Mouse (Mus musculus): Measurements from ENCODE around the gene Celf1. TPM values are rescaled to one million over a fixed set of nuclear protein-coding genes. Genes with fewer than 3 reads are reported as not detected.

Gene Celf1
- total and polyA plus RNA-seq, 3 experiments, result 46.2 to 212 (median 82.3) TPM

- TF ChIP-seq BHLHE40 (IDR thresholded peaks at IDR 0.05; ENCODE audit: borderline replicate concordance, low read depth, low read length), result no peak
- TF ChIP-seq NRF1 (IDR thresholded peaks at IDR 0.05; ENCODE audit: insufficient read depth, low read depth, low read length, poor library complexity, severe bottlenecking), result no peak
- TF ChIP-seq CTCF (IDR thresholded peaks at IDR 0.05 in 2 of 3, conservative IDR thresholded peaks at IDR 0.05 in 1 of 3; ENCODE audit: control insufficient read depth in 1 of 3, insufficient read depth in 1 of 3, low read depth in 2 of 3, low read length in 3 of 3, poor library complexity in 1 of 3, severe bottlenecking in 1 of 3), result 0 out of 6 replicates have a peak, but pooled peaks of 1 of the 3 experiments have one; percentile 1
- TF ChIP-seq CHD2 (IDR thresholded peaks at IDR 0.05; ENCODE audit: low read length), result no peak
Observed at GRCm38 (mm10) chr2:90904076-90904855, 35.9 kb upstream of the Celf1 start, which contains the start of the genes Kbtbd4 and Ndufs3 (continued).

GRCm38 (mm10) chr2:90904856-90905224 lies 35.3 kb upstream of the Celf1 start:
- no peaks in the 10 kb centered on the region for H3K27me3 ChIP-seq (ENCODE audit: control insufficient read depth in 1 of 2, insufficient read depth in 2 of 2, low read length in 2 of 2)
- peaks cover 5 to 16% of the 10 kb centered on the region in 2 experiments for H3K36me3 ChIP-seq (ENCODE audit: control insufficient read depth in 1 of 2, insufficient read depth in 2 of 2, low read length in 2 of 2)
- TF ChIP-seq BHLHE40 (IDR thresholded peaks at IDR 0.05; ENCODE audit: borderline replicate concordance, low read depth, low read length) (no peak), MYC (IDR thresholded peaks at IDR 0.05; ENCODE audit: low read depth, low read length) (0 out of 2 replicates have a peak, but pooled peaks have one; percentile 24), GABPA (IDR thresholded peaks at IDR 0.05; ENCODE audit: low read depth, low read length) (no peak), CHD1 (IDR thresholded peaks at IDR 0.05; ENCODE audit: low read depth, low read length) (no peak)
- peak overlapping the region; percentile 74 to 91 for H3K4me3 ChIP-seq (ENCODE audit: control insufficient read depth in 1 of 2, insufficient read depth in 1 of 2, low read depth in 2 of 2, low read length in 2 of 2)
- no peak for DNase-seq (ENCODE audit: low read depth, low spot score)
- peak overlapping the region; percentile 41; the same call in 1 of the 2 replicates for H3K27ac ChIP-seq (ENCODE audit: control insufficient read depth, low read depth, low read length)
- H3K9ac ChIP-seq (ENCODE audit: control insufficient read depth, low read depth, low read length, poor library complexity, severe bottlenecking), result peak overlapping the region; percentile 79
- no peaks in the 10 kb centered on the region for H3K9me3 ChIP-seq (replicated peaks; ENCODE audit: insufficient read depth, low read length)
- peaks cover 0 to 8% of the 10 kb centered on the region in 2 experiments; a peak in 2 of 4 replicates for H3K4me1 ChIP-seq (ENCODE audit: control insufficient read depth in 1 of 2, insufficient read depth in 2 of 2, low read length in 2 of 2)
- H3K79me2 ChIP-seq (ENCODE audit: control insufficient read depth, insufficient read depth, low read length, poor library complexity), result peaks cover 19% of the 10 kb centered on the region

- no peaks in the 10 kb centered on the region for H3K27me3 ChIP-seq (ENCODE audit: control insufficient read depth in 1 of 2, insufficient read depth in 2 of 2, low read length in 2 of 2)
- TF ChIP-seq MXI1 (IDR thresholded peaks at IDR 0.05; ENCODE audit: low read depth, low read length) (no peak), SIN3A (IDR thresholded peaks at IDR 0.05; ENCODE audit: low read length) (no peak), ZNF384 (IDR thresholded peaks at IDR 0.05; ENCODE audit: low read depth, low read length) (peak; percentile 47; the same call in 1 of the 2 replicates)
- H3K27ac ChIP-seq (ENCODE audit: control insufficient read depth, low read depth, low read length), result no peak overlapping the region
- H3K9me3 ChIP-seq (replicated peaks; ENCODE audit: insufficient read depth, low read length), result no peaks in the 10 kb centered on the region
- DNase-seq (ENCODE audit: low read depth, low spot score), result no peak
- H3K9ac ChIP-seq (ENCODE audit: control insufficient read depth, low read depth, low read length, poor library complexity, severe bottlenecking), result no peak overlapping the region
- peaks cover 19% of the 10 kb centered on the region for H3K79me2 ChIP-seq (ENCODE audit: control insufficient read depth, insufficient read depth, low read length, poor library complexity)
- peaks cover 8 to 16% of the 10 kb centered on the region in 2 experiments for H3K36me3 ChIP-seq (ENCODE audit: control insufficient read depth in 1 of 2, insufficient read depth in 2 of 2, low read length in 2 of 2)
- H3K4me3 ChIP-seq (ENCODE audit: control insufficient read depth in 1 of 2, insufficient read depth in 1 of 2, low read depth in 2 of 2, low read length in 2 of 2), result no peak overlapping the region
- peaks cover 0 to 8% of the 10 kb centered on the region in 2 experiments; a peak in 2 of 4 replicates for H3K4me1 ChIP-seq (ENCODE audit: control insufficient read depth in 1 of 2, insufficient read depth in 2 of 2, low read length in 2 of 2)
Observed at GRCm38 (mm10) chr2:90906721-90907120, 33.5 kb upstream of the Celf1 start.

- Histone ChIP-seq H3K9ac (ENCODE audit: control insufficient read depth, low read depth, low read length, poor library complexity, severe bottlenecking) (no peak overlapping the region), H3K9me3 (replicated peaks; ENCODE audit: insufficient read depth, low read length) (no peaks in the 10 kb centered on the region), H3K4me1 (ENCODE audit: control insufficient read depth in 1 of 2, insufficient read depth in 2 of 2, low read length in 2 of 2) (no peaks in the 10 kb centered on the region; a peak in 2 of 4 replicates), H3K27me3 (ENCODE audit: control insufficient read depth in 1 of 2, insufficient read depth in 2 of 2, low read length in 2 of 2) (no peaks in the 10 kb centered on the region), H3K4me3 (ENCODE audit: control insufficient read depth in 1 of 2, insufficient read depth in 1 of 2, low read depth in 2 of 2, low read length in 2 of 2) (no peak overlapping the region), H3K27ac (ENCODE audit: control insufficient read depth, low read depth, low read length) (no peak overlapping the region), H3K36me3 (ENCODE audit: control insufficient read depth in 1 of 2, insufficient read depth in 2 of 2, low read length in 2 of 2) (peaks cover 6 to 7% of the 10 kb centered on the region in 2 experiments), H3K79me2 (ENCODE audit: control insufficient read depth, insufficient read depth, low read length, poor library complexity) (peaks cover 8% of the 10 kb centered on the region)
- DNase-seq (ENCODE audit: low read depth, low spot score), result no peak
- TF ChIP-seq RCOR1 (IDR thresholded peaks at IDR 0.05; ENCODE audit: low read depth, low read length), result no peak
- TF ChIP-seq MAX (IDR thresholded peaks at IDR 0.05; ENCODE audit: low read length), result no peak
- TF ChIP-seq TCF12 (IDR thresholded peaks at IDR 0.05; ENCODE audit: low read depth, low read length), result peak; percentile 19; the same call in 1 of the 2 replicates
- TF ChIP-seq TBP (IDR thresholded peaks at IDR 0.05; ENCODE audit: low read depth, low read length), result no peak
- TF ChIP-seq EP300 (IDR thresholded peaks at IDR 0.05; ENCODE audit: low read depth in 1 of 2, low read length in 2 of 2), result peak in 1 of 2 experiments; percentile 17; a peak in 1 of 4 replicates
- TF ChIP-seq CHD1 (IDR thresholded peaks at IDR 0.05; ENCODE audit: low read depth, low read length), result no peak
- no peak for TF ChIP-seq KAT2A (conservative IDR thresholded peaks at IDR 0.05; ENCODE audit: low read depth, low read length)
- TF ChIP-seq ZC3H11A (IDR thresholded peaks at IDR 0.05; ENCODE audit: low read depth, low read length), result no peak
- peak; percentile 54 for TF ChIP-seq POLR2AphosphoS2 (IDR thresholded peaks at IDR 0.05; ENCODE audit: low read length)
- 0 out of 2 replicates have a peak, but pooled peaks have one; percentile 9 for TF ChIP-seq MAFK (IDR thresholded peaks at IDR 0.05; ENCODE audit: borderline replicate concordance, low read depth, low read length)
Observed at GRCm38 (mm10) chr2:90910861-90911260, 29.3 kb upstream of the Celf1 start.

Measured in MEL (cell line).